Comparison of ENCODE assay signal across 9 mouse cellular contexts in the genomic region with DNA sequence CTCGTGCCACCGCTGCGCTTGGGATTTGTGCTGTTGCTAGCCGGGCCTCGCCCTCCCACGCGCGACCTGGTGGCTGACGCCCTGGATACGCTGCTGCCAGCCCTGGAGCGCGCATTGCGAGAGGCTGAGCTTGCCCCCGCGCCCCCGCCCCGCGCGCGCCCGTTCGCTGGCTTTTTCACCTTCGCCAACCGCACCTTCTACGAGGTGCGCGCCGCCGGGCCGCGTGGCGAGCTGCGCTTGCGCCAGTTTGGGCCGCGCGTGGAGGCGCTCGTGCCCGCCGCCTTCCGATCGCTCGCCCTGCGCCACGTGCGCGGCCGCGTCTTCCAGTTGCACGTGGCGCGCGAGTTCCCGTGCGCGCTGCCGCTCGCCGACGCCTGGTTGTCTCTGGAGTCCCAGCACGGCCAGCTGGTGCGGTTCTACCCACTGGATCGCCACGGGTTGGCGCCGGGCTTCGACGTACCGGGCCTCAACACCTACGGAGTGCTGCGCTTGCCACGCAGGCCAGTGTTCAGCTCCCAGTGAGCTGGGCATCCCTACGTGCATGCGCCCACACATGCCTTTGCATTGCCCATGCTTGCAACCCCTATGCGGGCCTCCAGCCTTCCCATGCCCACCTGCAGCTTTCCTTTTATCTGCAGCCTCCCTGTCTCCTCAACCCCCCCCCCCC. TPM values are rescaled to one million over a fixed set of nuclear protein-coding genes. Genes with fewer than 3 reads are reported as not detected.
DNase-seq lines count a peak whose midpoint lies in the region; ATAC-seq and TF ChIP-seq lines count a peak whose summit lies in the region.
"Had no signal": no experiment of that assay in that cellular context is flagged by ENCODE, and none has a peak within 500 bp of the region (broad histone marks: within the 10 kb centered on the region; RNA-seq: fewer than 3 reads in every experiment).

No protein-coding gene starts in this region.

- peak overlapping the region; percentile 55 for H3K4me3 ChIP-seq in left cerebral cortex, adult 2 months
- H3K4me3 ChIP-seq in midbrain, embryonic 16.5 days (ENCODE audit: low read depth, low read length) = peak overlapping the region; percentile 51

- no peak for ATAC-seq in CD4-positive, CD25-positive, alpha-beta regulatory T cell, adult 4 months
- peak; percentile 21; the same call in 1 of the 2 replicates for ATAC-seq in granulocyte monocyte progenitor cell, adult 5-6 weeks (replicated peaks; ENCODE audit: poor library complexity, severe bottlenecking)
- ATAC-seq in midbrain, embryonic 16.5 days = peak; percentile 76

- H3K27me3 ChIP-seq in midbrain, embryonic 16.5 days (ENCODE audit: control insufficient read depth, insufficient read depth, low read depth, low read length) = no peaks in the 10 kb centered on the region

- intact Hi-C loops in left cerebral cortex, adult 2 months (cut with DNase I) = no loop called here

- peak overlapping the region; percentile 74 for H3K27ac ChIP-seq in left cerebral cortex, adult 2 months
- peak overlapping the region; percentile 82 for H3K27ac ChIP-seq in midbrain, embryonic 16.5 days (ENCODE audit: low read length)

- peaks cover 15% of the 10 kb centered on the region for H3K4me1 ChIP-seq in midbrain, embryonic 16.5 days (ENCODE audit: control insufficient read depth, insufficient read depth, low read length)

- under 1% methylated on average over 59 of the region's 76 CpGs for WGBS in midbrain, embryonic 16.5 days

- H3K36me3 ChIP-seq in midbrain, embryonic 16.5 days (ENCODE audit: control insufficient read depth, insufficient read depth, low read length) = no peaks in the 10 kb centered on the region

- H3K4me2 ChIP-seq in midbrain, embryonic 16.5 days (ENCODE audit: low read length) = peak overlapping the region; percentile 72

- no peak for TF ChIP-seq CTCF in left cerebral cortex, adult 2 months (IDR thresholded peaks at IDR 0.05)

- H3K9me3 ChIP-seq in midbrain, embryonic 16.5 days (replicated peaks; ENCODE audit: control insufficient read depth, low read length, poor library complexity, severe bottlenecking) = no peaks in the 10 kb centered on the region

- peak overlapping the region; percentile 73 for H3K9ac ChIP-seq in midbrain, embryonic 16.5 days (ENCODE audit: low read depth, low read length)

- DNase-seq in CD4-positive, CD25-positive, alpha-beta regulatory T cell, adult 2 months (ENCODE audit: low read depth, low spot score) = peak; percentile 25
- peak; percentile 24 for DNase-seq in ovary, postnatal 36 days (ENCODE audit: low spot score)
- no peak for DNase-seq in ovary, postnatal 10 days (ENCODE audit: low spot score)
- DNase-seq in left cerebral cortex, adult 2 months (ENCODE audit: extremely low spot score in 1 of 2, low spot score in 2 of 2) = peak; percentile 78 to 83
- DNase-seq in thymus, postnatal 10 days (ENCODE audit: low spot score in 2 of 2) = peak; percentile 40 to 50

RNA-seq across cellular contexts. Expression of gene Lactbl1, which starts 15.3 kb away (rescaled TPM):
- under 1 TPM in 1 of 2 experiments, not detected in 1; 0.17 TPM for polyA plus RNA-seq in CD4-positive, CD25-positive, alpha-beta regulatory T cell, adult 4 months (2017; shearing (Covaris generic))
- total RNA-seq in granulocyte monocyte progenitor cell, adult 5-6 weeks (2014; fragmentation: Nextera tagmentation) = 0.36 TPM in 1 of 2 replicates, not detected in the other
- total RNA-seq in granulocyte monocyte progenitor cell, adult 5-6 weeks (2017) = 0.09 TPM in 1 of 2 replicates, not detected in the other
- total RNA-seq in left cerebral cortex, adult 2 months (2021) = under 1 TPM in 1 of 2 experiments, not detected in 1; 0.12 TPM
- 0.06 and 0.08 TPM in 2 replicates for polyA plus RNA-seq in midbrain, embryonic 16.5 days (2015; fragmentation: Nextera tagmentation; extraction: Ambion mirVana)
- total RNA-seq: heart, postnatal 10 days had no signal

RNA-seq across cellular contexts. Expression of gene Tex46, which starts 27.5 kb away (rescaled TPM):
- polyA plus RNA-seq in CD4-positive, CD25-positive, alpha-beta regulatory T cell, adult 4 months (2017; shearing (Covaris generic)) = not detected
- total RNA-seq in granulocyte monocyte progenitor cell, adult 5-6 weeks (2014; fragmentation: Nextera tagmentation) = not detected in 2 replicates
- total RNA-seq in granulocyte monocyte progenitor cell, adult 5-6 weeks (2017) = not detected in 2 replicates
- total RNA-seq in left cerebral cortex, adult 2 months (2021) = not detected
- polyA plus RNA-seq in midbrain, embryonic 16.5 days (2015; fragmentation: Nextera tagmentation; extraction: Ambion mirVana) = not detected in 2 replicates
- total RNA-seq: heart, postnatal 10 days had no signal

RNA-seq across cellular contexts. Expression of gene Kdm1a, which starts 35.2 kb away (rescaled TPM):
- 10 to 100 TPM; 21.0 to 25.9 TPM for polyA plus RNA-seq in CD4-positive, CD25-positive, alpha-beta regulatory T cell, adult 4 months (2017; shearing (Covaris generic))
- total RNA-seq in granulocyte monocyte progenitor cell, adult 5-6 weeks (2014; fragmentation: Nextera tagmentation) = 57.8 and 60.8 TPM in 2 replicates
- total RNA-seq in granulocyte monocyte progenitor cell, adult 5-6 weeks (2017) = 53.4 and 59.4 TPM in 2 replicates
- total RNA-seq in left cerebral cortex, adult 2 months (2021) = 10 to 100 TPM; 86.7 to 91.7 TPM
- polyA plus RNA-seq in midbrain, embryonic 16.5 days (2015; fragmentation: Nextera tagmentation; extraction: Ambion mirVana) = 59.4 and 61.4 TPM in 2 replicates
